Mouse (Mus musculus) adrenal gland, postnatal 36 days (tissue): ENCODE measurements around the gene Cmklr1. TPM values are rescaled to one million over a fixed set of nuclear protein-coding genes. Genes with fewer than 3 reads are reported as not detected.

Experiments
- DNase-seq, 2 experiments: peaks; one replicate each; pipeline ENCODE4 v3.0.0; 2021; ENCODE audit warnings: mixed read lengths in 1 of 2
- total RNA-seq, 2 experiments: library from RNA; stranded (reverse); gene quantifications; 2 replicates each; pipeline ENCODE4 v1.2.3; 2021

The Cmklr1 gene
- total RNA-seq, 2 experiments from 2014 or later, result 15.3 to 24.4 TPM

- no peak for DNase-seq
Observed at GRCm38 (mm10) chr5:113620999-113621398, 29.2 kb downstream of the Cmklr1 start.

GRCm38 (mm10) chr5:113620130-113620716 is 30.0 kb downstream of the Cmklr1 start:
- no peak for DNase-seq

- no peak for DNase-seq
Observed at GRCm38 (mm10) chr5:113619151-113619550, 31.1 kb downstream of the Cmklr1 start.

- no peak for DNase-seq
Observed at GRCm38 (mm10) chr5:113618716-113619115, 31.5 kb downstream of the Cmklr1 start.

- no peak for DNase-seq
Observed at GRCm38 (mm10) chr5:113611771-113612233, 38.4 kb downstream of the Cmklr1 start.

GRCm38 (mm10) chr5:113611131-113611530 is 39.1 kb downstream of the Cmklr1 start:
- DNase-seq, result no peak

GRCm38 (mm10) chr5:113610490-113610889 is 39.7 kb downstream of the Cmklr1 start:
- DNase-seq, result no peak

- no peak for DNase-seq
Observed at GRCm38 (mm10) chr5:113609891-113610290, 40.3 kb downstream of the Cmklr1 start.

- no peak for DNase-seq
Observed at GRCm38 (mm10) chr5:113608511-113608910, 41.7 kb downstream of the Cmklr1 start.

GRCm38 (mm10) chr5:113607941-113608431 is 42.2 kb downstream of the Cmklr1 start:
- DNase-seq, result no peak

- peak in 1 of 2 experiments; percentile 19 for DNase-seq
Observed at GRCm38 (mm10) chr5:113606961-113607785, 43.1 kb downstream of the Cmklr1 start.

- no peak for DNase-seq
Observed at GRCm38 (mm10) chr5:113606121-113606520, 44.1 kb downstream of the Cmklr1 start.

- no peak for DNase-seq
Observed at GRCm38 (mm10) chr5:113604758-113605157, 45.5 kb downstream of the Cmklr1 start.

GRCm38 (mm10) chr5:113603471-113603870 is 46.8 kb downstream of the Cmklr1 start:
- no peak for DNase-seq

GRCm38 (mm10) chr5:113600803-113601202 is 49.4 kb downstream of the Cmklr1 start:
- no peak for DNase-seq

GRCm38 (mm10) chr5:113600181-113600580 is 50.0 kb downstream of the Cmklr1 start:
- no peak for DNase-seq

GRCm38 (mm10) chr5:113596780-113597353 is 53.4 kb downstream of the Cmklr1 start:
- DNase-seq, result no peak

GRCm38 (mm10) chr5:113596252-113596651 is 54.0 kb downstream of the Cmklr1 start:
- DNase-seq, result no peak

GRCm38 (mm10) chr5:113593911-113594705 is 56.1 kb downstream of the Cmklr1 start:
- no peak for DNase-seq

GRCm38 (mm10) chr5:113591751-113592230 is 58.4 kb downstream of the Cmklr1 start:
- no peak for DNase-seq

GRCm38 (mm10) chr5:113591166-113591565 is 59.1 kb downstream of the Cmklr1 start:
- no peak for DNase-seq
